Mouse (Mus musculus): Measurements from ENCODE around the gene Scamp3. TPM values are rescaled to one million over a fixed set of nuclear protein-coding genes. Genes with fewer than 3 reads are reported as not detected.

Gene Scamp3
- total and polyA plus RNA-seq, 3 experiments = 101 to 287 TPM; not detected in 1

- H3K79me2 ChIP-seq (ENCODE audit: control insufficient read depth, insufficient read depth, low read length, poor library complexity) = peaks cover 6% of the 10 kb centered on the region
- H3K9me3 ChIP-seq (replicated peaks; ENCODE audit: insufficient read depth, low read length) = no peaks in the 10 kb centered on the region
- DNase-seq (ENCODE audit: low read depth, low spot score) = no peak
- no peak overlapping the region for H3K9ac ChIP-seq (ENCODE audit: control insufficient read depth, low read depth, low read length, poor library complexity, severe bottlenecking)
- no peaks in the 10 kb centered on the region for H3K27me3 ChIP-seq (ENCODE audit: control insufficient read depth in 1 of 2, insufficient read depth in 2 of 2, low read length in 2 of 2)
- H3K4me3 ChIP-seq (ENCODE audit: control insufficient read depth in 1 of 2, insufficient read depth in 1 of 2, low read depth in 2 of 2, low read length in 2 of 2) = no peak overlapping the region
- H3K27ac ChIP-seq (ENCODE audit: control insufficient read depth, low read depth, low read length) = no peak overlapping the region
- H3K4me1 ChIP-seq (ENCODE audit: control insufficient read depth in 1 of 2, insufficient read depth in 2 of 2, low read length in 2 of 2) = peaks cover 0 to 5% of the 10 kb centered on the region in 2 experiments; a peak in 2 of 4 replicates
- H3K36me3 ChIP-seq (ENCODE audit: control insufficient read depth in 1 of 2, insufficient read depth in 2 of 2, low read length in 2 of 2) = peaks cover 0 to 5% of the 10 kb centered on the region in 2 experiments; a peak in 3 of 4 replicates
- TF ChIP-seq TBP (IDR thresholded peaks at IDR 0.05; ENCODE audit: low read depth, low read length) = no peak
- TF ChIP-seq EP300 (IDR thresholded peaks at IDR 0.05; ENCODE audit: low read depth in 1 of 2, low read length in 2 of 2) = no peak
- TF ChIP-seq ZMIZ1 (IDR thresholded peaks at IDR 0.05; ENCODE audit: low read depth, low read length) = no peak
- TF ChIP-seq ZC3H11A (IDR thresholded peaks at IDR 0.05; ENCODE audit: low read depth, low read length) = no peak
- no peak for TF ChIP-seq CTCF (IDR thresholded peaks at IDR 0.05 in 2 of 3, conservative IDR thresholded peaks at IDR 0.05 in 1 of 3; ENCODE audit: control insufficient read depth in 1 of 3, insufficient read depth in 1 of 3, low read depth in 2 of 3, low read length in 3 of 3, poor library complexity in 1 of 3, severe bottlenecking in 1 of 3)
- TF ChIP-seq USF1 (IDR thresholded peaks at IDR 0.05; ENCODE audit: low read depth, low read length) = no peak
Observed at GRCm38 (mm10) chr3:89206695-89207094, 29.4 kb downstream of the Scamp3 start.

- DNase-seq (ENCODE audit: low read depth, low spot score) = no peak
- H3K36me3 ChIP-seq (ENCODE audit: control insufficient read depth in 1 of 2, insufficient read depth in 2 of 2, low read length in 2 of 2) = peaks cover 0 to 7% of the 10 kb centered on the region in 2 experiments; a peak in 3 of 4 replicates
Observed at GRCm38 (mm10) chr3:89208075-89208657, 30.9 kb downstream of the Scamp3 start.

GRCm38 (mm10) chr3:89208736-89209135 lies 31.5 kb downstream of the Scamp3 start:
- Histone ChIP-seq H3K9ac (ENCODE audit: control insufficient read depth, low read depth, low read length, poor library complexity, severe bottlenecking) (no peak overlapping the region), H3K27ac (ENCODE audit: control insufficient read depth, low read depth, low read length) (no peak overlapping the region), H3K36me3 (ENCODE audit: control insufficient read depth in 1 of 2, insufficient read depth in 2 of 2, low read length in 2 of 2) (peaks cover 0 to 5% of the 10 kb centered on the region in 2 experiments; a peak in 3 of 4 replicates), H3K9me3 (replicated peaks; ENCODE audit: insufficient read depth, low read length) (no peaks in the 10 kb centered on the region), H3K27me3 (ENCODE audit: control insufficient read depth in 1 of 2, insufficient read depth in 2 of 2, low read length in 2 of 2) (no peaks in the 10 kb centered on the region), H3K4me1 (ENCODE audit: control insufficient read depth in 1 of 2, insufficient read depth in 2 of 2, low read length in 2 of 2) (peaks cover 0 to 8% of the 10 kb centered on the region in 2 experiments; a peak in 3 of 4 replicates), H3K79me2 (ENCODE audit: control insufficient read depth, insufficient read depth, low read length, poor library complexity) (peaks cover 10% of the 10 kb centered on the region), H3K4me3 (ENCODE audit: control insufficient read depth in 1 of 2, insufficient read depth in 1 of 2, low read depth in 2 of 2, low read length in 2 of 2) (no peak overlapping the region)
- no peak for TF ChIP-seq CHD1 (IDR thresholded peaks at IDR 0.05; ENCODE audit: low read depth, low read length)
- TF ChIP-seq RCOR1 (IDR thresholded peaks at IDR 0.05; ENCODE audit: low read depth, low read length) = no peak
- peak; percentile 55 for TF ChIP-seq ZMIZ1 (IDR thresholded peaks at IDR 0.05; ENCODE audit: low read depth, low read length)
- no peak for DNase-seq (ENCODE audit: low read depth, low spot score)

More at GRCm38 (mm10) chr3:89208075-89208657, 30.9 kb downstream of the Scamp3 start:
- Histone ChIP-seq H3K79me2 (ENCODE audit: control insufficient read depth, insufficient read depth, low read length, poor library complexity) (peaks cover 8% of the 10 kb centered on the region), H3K4me3 (ENCODE audit: control insufficient read depth in 1 of 2, insufficient read depth in 1 of 2, low read depth in 2 of 2, low read length in 2 of 2) (no peak overlapping the region), H3K9ac (ENCODE audit: control insufficient read depth, low read depth, low read length, poor library complexity, severe bottlenecking) (no peak overlapping the region), H3K27ac (ENCODE audit: control insufficient read depth, low read depth, low read length) (no peak overlapping the region), H3K4me1 (ENCODE audit: control insufficient read depth in 1 of 2, insufficient read depth in 2 of 2, low read length in 2 of 2) (peaks cover 0 to 11% of the 10 kb centered on the region in 2 experiments; a peak in 3 of 4 replicates), H3K9me3 (replicated peaks; ENCODE audit: insufficient read depth, low read length) (no peaks in the 10 kb centered on the region), H3K27me3 (ENCODE audit: control insufficient read depth in 1 of 2, insufficient read depth in 2 of 2, low read length in 2 of 2) (no peaks in the 10 kb centered on the region)
- TF ChIP-seq MXI1 (IDR thresholded peaks at IDR 0.05; ENCODE audit: low read depth, low read length) (no peak), SIN3A (IDR thresholded peaks at IDR 0.05; ENCODE audit: low read length) (no peak), ETS1 (IDR thresholded peaks at IDR 0.05; ENCODE audit: low read depth, low read length) (no peak), E2F4 (IDR thresholded peaks at IDR 0.05; ENCODE audit: borderline replicate concordance, low read depth, low read length) (no peak), BHLHE40 (IDR thresholded peaks at IDR 0.05; ENCODE audit: borderline replicate concordance, low read depth, low read length) (no peak), RCOR1 (IDR thresholded peaks at IDR 0.05; ENCODE audit: low read depth, low read length) (no peak), POLR2AphosphoS5 (IDR thresholded peaks at IDR 0.05; ENCODE audit: borderline replicate concordance, low read depth, low read length) (peak; percentile 46; the same call in 1 of the 2 replicates)
